Mouse (Mus musculus): ENCODE measurements around the gene Fam185a.

DNA sequence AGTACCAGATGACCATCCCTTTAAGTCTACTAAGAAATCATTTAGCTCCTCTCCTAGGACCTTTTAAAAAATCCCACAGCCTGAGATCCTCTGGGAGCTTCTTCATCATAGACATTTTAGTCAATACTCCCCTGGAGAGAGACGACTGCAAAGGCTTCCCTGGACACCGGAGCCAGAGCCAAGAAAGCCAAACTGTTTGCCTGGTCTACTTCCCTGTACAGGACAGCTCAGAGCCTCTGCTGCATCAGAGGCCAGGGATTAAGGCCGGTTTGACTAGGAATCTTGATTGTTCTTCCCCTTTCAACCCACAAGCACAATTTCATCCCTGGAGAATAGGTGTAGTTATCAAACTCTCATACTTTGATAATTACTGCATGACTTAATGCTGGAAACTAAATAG, 72.1 kb downstream of the Fam185a start:
- TF ChIP-seq POLR2A (IDR thresholded peaks at IDR 0.05; ENCODE audit: insufficient read depth, low read length) (no peak), CTCF (IDR thresholded peaks at IDR 0.05; ENCODE audit: low read depth, low read length) (no peak)
